Mouse (Mus musculus): Measurements from ENCODE around the gene Fchsd2. TPM values are rescaled to one million over a fixed set of nuclear protein-coding genes. Genes with fewer than 3 reads are reported as not detected.
A peak's percentile ranks its signal among the peaks of the same experiment; 100 is the strongest.

The Fchsd2 gene
- polyA plus RNA-seq, 2 experiments: 3.1 to 3.3 TPM

DNA sequence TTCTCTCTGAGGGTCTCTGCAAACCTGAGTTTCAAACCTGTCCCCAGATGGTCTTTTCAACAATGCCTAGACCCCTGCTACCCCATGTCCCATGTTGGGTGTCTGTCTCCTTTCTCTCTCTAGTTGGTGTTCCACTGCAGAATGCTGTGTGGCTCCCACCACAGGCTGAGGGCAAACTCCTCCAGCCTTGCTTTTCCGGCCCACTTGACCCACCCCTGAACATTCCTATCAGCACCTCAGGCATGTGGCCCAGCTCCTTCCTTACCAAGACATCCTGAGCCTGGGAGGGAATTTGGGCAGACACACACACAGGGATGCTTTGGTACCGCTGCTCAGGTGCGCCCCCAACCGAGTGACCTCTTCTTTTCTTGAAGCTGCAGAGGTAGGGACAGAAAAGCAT lies 200.9 kb downstream of the Fchsd2 start:
- no peaks in the 10 kb centered on the region for H3K36me3 ChIP-seq (replicated peaks; ENCODE audit: control insufficient read depth, insufficient read depth, low read depth)
- no peak for ATAC-seq (ENCODE audit: insufficient read depth)

GRCm38 (mm10) chr7:101295438-101295837 lies 202.8 kb downstream of the Fchsd2 start:
- no peaks in the 10 kb centered on the region for H3K4me1 ChIP-seq (replicated peaks; ENCODE audit: control insufficient read depth in 2 of 2, insufficient read depth in 2 of 2, low read length in 1 of 2)
- H3K9me3 ChIP-seq (ENCODE audit: control insufficient read depth, low read length): no peaks in the 10 kb centered on the region
- ATAC-seq (ENCODE audit: insufficient read depth) (no peak), DNase-seq (ENCODE audit: low read depth in 3 of 3, low spot score in 3 of 3) (no peak)
- H3K36me3 ChIP-seq (replicated peaks; ENCODE audit: control insufficient read depth, insufficient read depth, low read depth): no peaks in the 10 kb centered on the region
- H3K4me2 ChIP-seq (ENCODE audit: low read depth): no peak overlapping the region
- H3K9ac ChIP-seq (replicated peaks): no peak overlapping the region
- no peak overlapping the region for H3K4me3 ChIP-seq (ENCODE audit: insufficient read depth in 1 of 2, low read depth in 2 of 2, low read length in 2 of 2)
- 44% methylated on average over 1 of the region's 1 CpGs for WGBS (ENCODE audit: insufficient replicate concordance)
- no peak for TF ChIP-seq CTCF (IDR thresholded peaks at IDR 0.05; ENCODE audit: low read depth)
- TF ChIP-seq EP300 (IDR thresholded peaks at IDR 0.05; ENCODE audit: low read depth): no peak
- H3K27ac ChIP-seq: no peak overlapping the region
- H3K27me3 ChIP-seq (ENCODE audit: control insufficient read depth, insufficient read depth, low read length): peaks cover 4% of the 10 kb centered on the region

More for the DNA sequence above, 200.9 kb downstream of the Fchsd2 start:
- Histone ChIP-seq H3K4me2 (ENCODE audit: low read depth) (no peak overlapping the region), H3K27me3 (ENCODE audit: control insufficient read depth, insufficient read depth, low read length) (no peaks in the 10 kb centered on the region; the same call in 1 of the 2 replicates), H3K9ac (replicated peaks) (no peak overlapping the region), H3K9me3 (ENCODE audit: control insufficient read depth, low read length) (no peaks in the 10 kb centered on the region), H3K4me1 (replicated peaks; ENCODE audit: control insufficient read depth in 2 of 2, insufficient read depth in 2 of 2, low read length in 1 of 2) (no peaks in the 10 kb centered on the region), H3K4me3 (ENCODE audit: insufficient read depth in 1 of 2, low read depth in 2 of 2, low read length in 2 of 2) (no peak overlapping the region), H3K27ac (no peak overlapping the region)
- WGBS (ENCODE audit: insufficient replicate concordance): 69% methylated on average over 4 of the region's 4 CpGs
- DNase-seq (ENCODE audit: low read depth in 3 of 3, low spot score in 3 of 3): no peak
- TF ChIP-seq EP300 (IDR thresholded peaks at IDR 0.05; ENCODE audit: low read depth): no peak
- TF ChIP-seq CTCF (IDR thresholded peaks at IDR 0.05; ENCODE audit: low read depth): no peak

GRCm38 (mm10) chr7:101296252-101297022 lies 203.8 kb downstream of the Fchsd2 start:
- Histone ChIP-seq H3K27me3 (ENCODE audit: control insufficient read depth, insufficient read depth, low read length) (peaks cover 9% of the 10 kb centered on the region), H3K9ac (replicated peaks) (no peak overlapping the region), H3K4me2 (ENCODE audit: low read depth) (peak overlapping the region; percentile 51), H3K9me3 (ENCODE audit: control insufficient read depth, low read length) (no peaks in the 10 kb centered on the region), H3K27ac (no peak overlapping the region), H3K4me3 (ENCODE audit: insufficient read depth in 1 of 2, low read depth in 2 of 2, low read length in 2 of 2) (no peak overlapping the region), H3K4me1 (replicated peaks; ENCODE audit: control insufficient read depth in 2 of 2, insufficient read depth in 2 of 2, low read length in 1 of 2) (peaks cover 0 to 6% of the 10 kb centered on the region in 2 experiments; a peak in 1 of 4 replicates), H3K36me3 (replicated peaks; ENCODE audit: control insufficient read depth, insufficient read depth, low read depth) (no peaks in the 10 kb centered on the region)
- DNase-seq (ENCODE audit: low read depth in 3 of 3, low spot score in 3 of 3) (no peak), ATAC-seq (ENCODE audit: insufficient read depth) (peak; percentile 38; the same call in 1 of the 2 replicates)
- TF ChIP-seq EP300 (IDR thresholded peaks at IDR 0.05; ENCODE audit: low read depth) (no peak), CTCF (IDR thresholded peaks at IDR 0.05; ENCODE audit: low read depth) (peak; percentile 59)
- WGBS (ENCODE audit: insufficient replicate concordance): 16% methylated on average over 35 of the region's 35 CpGs

DNA sequence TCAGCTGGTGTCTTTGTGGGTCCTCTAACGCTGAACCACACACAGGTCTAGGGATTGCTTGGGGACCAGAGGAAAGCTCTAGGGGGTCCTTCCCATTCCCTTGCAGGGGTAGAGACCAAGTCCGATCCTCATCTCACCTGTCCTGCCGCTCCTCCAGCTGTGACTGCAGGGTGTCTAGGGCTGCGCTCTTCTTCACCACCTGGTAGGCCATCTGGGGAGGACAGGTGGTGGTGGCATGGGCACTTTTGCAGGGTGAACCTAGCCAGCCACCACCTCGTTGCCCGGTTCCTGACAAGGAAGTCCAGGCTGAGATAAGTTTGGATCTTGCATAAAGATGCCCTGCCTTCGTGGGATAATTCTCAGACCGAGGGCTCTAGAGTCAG lies 204.4 kb downstream of the Fchsd2 start:
- Histone ChIP-seq H3K36me3 (replicated peaks; ENCODE audit: control insufficient read depth, insufficient read depth, low read depth) (no peaks in the 10 kb centered on the region), H3K9me3 (ENCODE audit: control insufficient read depth, low read length) (no peaks in the 10 kb centered on the region), H3K9ac (replicated peaks) (no peak overlapping the region), H3K4me1 (replicated peaks; ENCODE audit: control insufficient read depth in 2 of 2, insufficient read depth in 2 of 2, low read length in 1 of 2) (peaks cover 0 to 6% of the 10 kb centered on the region in 2 experiments; a peak in 1 of 4 replicates), H3K27ac (no peak overlapping the region), H3K27me3 (ENCODE audit: control insufficient read depth, insufficient read depth, low read length) (peaks cover 9% of the 10 kb centered on the region), H3K4me3 (ENCODE audit: insufficient read depth in 1 of 2, low read depth in 2 of 2, low read length in 2 of 2) (no peak overlapping the region), H3K4me2 (ENCODE audit: low read depth) (peak overlapping the region; percentile 51)
- DNase-seq (ENCODE audit: low read depth in 3 of 3, low spot score in 3 of 3) (no peak), ATAC-seq (ENCODE audit: insufficient read depth) (no peak)
- TF ChIP-seq EP300 (IDR thresholded peaks at IDR 0.05; ENCODE audit: low read depth): no peak
- no peak for TF ChIP-seq CTCF (IDR thresholded peaks at IDR 0.05; ENCODE audit: low read depth)
- WGBS (ENCODE audit: insufficient replicate concordance): 38% methylated on average over 8 of the region's 8 CpGs

GRCm38 (mm10) chr7:101298375-101298774 lies 205.7 kb downstream of the Fchsd2 start:
- Histone ChIP-seq H3K27me3 (ENCODE audit: control insufficient read depth, insufficient read depth, low read length) (peaks cover 9% of the 10 kb centered on the region), H3K36me3 (replicated peaks; ENCODE audit: control insufficient read depth, insufficient read depth, low read depth) (no peaks in the 10 kb centered on the region), H3K27ac (no peak overlapping the region), H3K9ac (replicated peaks) (no peak overlapping the region), H3K9me3 (ENCODE audit: control insufficient read depth, low read length) (no peaks in the 10 kb centered on the region), H3K4me1 (replicated peaks; ENCODE audit: control insufficient read depth in 2 of 2, insufficient read depth in 2 of 2, low read length in 1 of 2) (peaks cover 0 to 6% of the 10 kb centered on the region in 2 experiments; a peak in 1 of 4 replicates), H3K4me3 (ENCODE audit: insufficient read depth in 1 of 2, low read depth in 2 of 2, low read length in 2 of 2) (no peak overlapping the region), H3K4me2 (ENCODE audit: low read depth) (no peak overlapping the region)
- ATAC-seq (ENCODE audit: insufficient read depth) (no peak), DNase-seq (ENCODE audit: low read depth in 3 of 3, low spot score in 3 of 3) (no peak)
- WGBS (ENCODE audit: insufficient replicate concordance): 67% methylated on average over 3 of the region's 3 CpGs
- TF ChIP-seq CTCF (IDR thresholded peaks at IDR 0.05; ENCODE audit: low read depth) (no peak), EP300 (IDR thresholded peaks at IDR 0.05; ENCODE audit: low read depth) (no peak)
